Mouse (Mus musculus): ENCODE measurements at regions not wholly inside any gene's neighbourhood (a gene's known extent, or its start where the extent isn't known, plus 50 kb on each side); places are given as distances from the start of the nearest gene placed in this dataset.

- ATAC-seq (ENCODE audit: low read depth), result no peak
- no peaks in the 10 kb centered on the region for H3K36me3 ChIP-seq
- H3K4me3 ChIP-seq (replicated peaks), result no peak overlapping the region
- 71% methylated on average over 5 of the region's 5 CpGs for WGBS (ENCODE audit: insufficient replicate concordance)
- H3K27me3 ChIP-seq, result no peaks in the 10 kb centered on the region
- no peak overlapping the region for H3K4me2 ChIP-seq
- H3K9ac ChIP-seq, result no peak overlapping the region
- H3K9me3 ChIP-seq (replicated peaks), result peaks cover 5% of the 10 kb centered on the region; the same call in 1 of the 2 replicates
- no peaks in the 10 kb centered on the region for H3K4me1 ChIP-seq (replicated peaks)
- H3K27ac ChIP-seq, result no peak overlapping the region
- DNase-seq, result no peak
Observed at GRCm38 (mm10) chr13:32593131-32593530, 190.6 kb downstream of the Mylk4 start.

- Histone ChIP-seq H3K36me3 (no peaks in the 10 kb centered on the region), H3K9ac (no peak overlapping the region), H3K4me1 (replicated peaks) (no peaks in the 10 kb centered on the region), H3K4me3 (replicated peaks) (no peak overlapping the region), H3K27ac (no peak overlapping the region), H3K4me2 (no peak overlapping the region), H3K27me3 (no peaks in the 10 kb centered on the region), H3K9me3 (replicated peaks) (no peaks in the 10 kb centered on the region)
- DNase-seq (no peak), ATAC-seq (ENCODE audit: low read depth) (no peak)
Observed at GRCm38 (mm10) chr13:32581598-32581997, 202.2 kb downstream of the Mylk4 start.

GRCm38 (mm10) chr13:32567850-32568249 is 215.9 kb downstream of the Mylk4 start:
- H3K9me3 ChIP-seq (replicated peaks), result no peaks in the 10 kb centered on the region; the same call in 1 of the 2 replicates
- no peaks in the 10 kb centered on the region for H3K36me3 ChIP-seq
- H3K4me2 ChIP-seq, result no peak overlapping the region
- no peak overlapping the region for H3K27ac ChIP-seq
- ATAC-seq (ENCODE audit: low read depth), result no peak
- H3K4me3 ChIP-seq (replicated peaks), result no peak overlapping the region
- no peaks in the 10 kb centered on the region for H3K27me3 ChIP-seq
- H3K9ac ChIP-seq, result no peak overlapping the region
- DNase-seq, result no peak
- 58% methylated on average over 2 of the region's 2 CpGs for WGBS (ENCODE audit: insufficient replicate concordance)
- H3K4me1 ChIP-seq (replicated peaks), result no peaks in the 10 kb centered on the region

GRCm38 (mm10) chr13:32560666-32561065 is 222.1 kb upstream of the Gmds start:
- H3K4me3 ChIP-seq (replicated peaks), result no peak overlapping the region
- no peaks in the 10 kb centered on the region for H3K27me3 ChIP-seq
- H3K4me1 ChIP-seq (replicated peaks), result no peaks in the 10 kb centered on the region
- H3K36me3 ChIP-seq, result no peaks in the 10 kb centered on the region
- H3K27ac ChIP-seq, result no peak overlapping the region
- no peak overlapping the region for H3K4me2 ChIP-seq
- H3K9me3 ChIP-seq (replicated peaks), result no peaks in the 10 kb centered on the region
- no peak for DNase-seq
- H3K9ac ChIP-seq, result no peak overlapping the region
- no peak for ATAC-seq (ENCODE audit: low read depth)

GRCm38 (mm10) chr13:32556396-32556795 is 217.9 kb upstream of the Gmds start:
- ATAC-seq (ENCODE audit: low read depth) (no peak), DNase-seq (no peak)
- Histone ChIP-seq H3K36me3 (no peaks in the 10 kb centered on the region), H3K4me1 (replicated peaks) (no peaks in the 10 kb centered on the region), H3K4me3 (replicated peaks) (no peak overlapping the region), H3K4me2 (no peak overlapping the region), H3K27me3 (no peaks in the 10 kb centered on the region), H3K9me3 (replicated peaks) (no peaks in the 10 kb centered on the region), H3K9ac (no peak overlapping the region), H3K27ac (no peak overlapping the region)
- 71% methylated on average over 2 of the region's 2 CpGs for WGBS (ENCODE audit: insufficient replicate concordance)

- H3K4me3 ChIP-seq (replicated peaks), result no peak overlapping the region
- H3K36me3 ChIP-seq, result no peaks in the 10 kb centered on the region
- no peaks in the 10 kb centered on the region for H3K4me1 ChIP-seq (replicated peaks)
- H3K27me3 ChIP-seq, result no peaks in the 10 kb centered on the region
- H3K9ac ChIP-seq, result no peak overlapping the region
- H3K4me2 ChIP-seq, result no peak overlapping the region
- 76% methylated on average over 1 of the region's 1 CpGs for WGBS (ENCODE audit: insufficient replicate concordance)
- DNase-seq, result no peak
- no peak for ATAC-seq (ENCODE audit: low read depth)
- H3K27ac ChIP-seq, result no peak overlapping the region
- no peaks in the 10 kb centered on the region for H3K9me3 ChIP-seq (replicated peaks)
Observed at GRCm38 (mm10) chr13:32555064-32555463, 216.5 kb upstream of the Gmds start.

GRCm38 (mm10) chr13:32554601-32555000 is 216.1 kb upstream of the Gmds start:
- ATAC-seq (ENCODE audit: low read depth) (no peak), DNase-seq (no peak)
- Histone ChIP-seq H3K9ac (no peak overlapping the region), H3K4me3 (replicated peaks) (no peak overlapping the region), H3K27me3 (no peaks in the 10 kb centered on the region), H3K36me3 (no peaks in the 10 kb centered on the region), H3K4me1 (replicated peaks) (no peaks in the 10 kb centered on the region), H3K27ac (no peak overlapping the region), H3K4me2 (no peak overlapping the region), H3K9me3 (replicated peaks) (no peaks in the 10 kb centered on the region)
- 66% methylated on average over 3 of the region's 3 CpGs for WGBS (ENCODE audit: insufficient replicate concordance)

- no peak overlapping the region for H3K9ac ChIP-seq
- H3K4me3 ChIP-seq (replicated peaks), result no peak overlapping the region
- H3K36me3 ChIP-seq, result no peaks in the 10 kb centered on the region
- no peaks in the 10 kb centered on the region for H3K9me3 ChIP-seq (replicated peaks)
- no peak for DNase-seq
- H3K27me3 ChIP-seq, result no peaks in the 10 kb centered on the region
- no peak overlapping the region for H3K27ac ChIP-seq
- WGBS (ENCODE audit: insufficient replicate concordance), result 56% methylated on average over 4 of the region's 4 CpGs
- no peak for ATAC-seq (ENCODE audit: low read depth)
- H3K4me2 ChIP-seq, result no peak overlapping the region
- H3K4me1 ChIP-seq (replicated peaks), result no peaks in the 10 kb centered on the region
Observed at GRCm38 (mm10) chr13:32553136-32553535, 214.6 kb upstream of the Gmds start.

- Histone ChIP-seq H3K36me3 (no peaks in the 10 kb centered on the region), H3K27ac (no peak overlapping the region), H3K27me3 (no peaks in the 10 kb centered on the region), H3K4me3 (replicated peaks) (no peak overlapping the region), H3K9me3 (replicated peaks) (no peaks in the 10 kb centered on the region), H3K9ac (no peak overlapping the region), H3K4me2 (no peak overlapping the region), H3K4me1 (replicated peaks) (no peaks in the 10 kb centered on the region)
- DNase-seq (no peak), ATAC-seq (ENCODE audit: low read depth) (no peak)
- 66% methylated on average over 3 of the region's 3 CpGs for WGBS (ENCODE audit: insufficient replicate concordance)
Observed at GRCm38 (mm10) chr13:32550113-32550512, 211.6 kb upstream of the Gmds start.

- Histone ChIP-seq H3K4me3 (replicated peaks) (no peak overlapping the region), H3K9me3 (replicated peaks) (no peaks in the 10 kb centered on the region), H3K4me2 (no peak overlapping the region), H3K4me1 (replicated peaks) (no peaks in the 10 kb centered on the region), H3K9ac (no peak overlapping the region), H3K27me3 (no peaks in the 10 kb centered on the region), H3K27ac (no peak overlapping the region), H3K36me3 (no peaks in the 10 kb centered on the region)
- no peak for DNase-seq
- ATAC-seq (ENCODE audit: low read depth), result no peak
- WGBS (ENCODE audit: insufficient replicate concordance), result 54% methylated on average over 7 of the region's 7 CpGs
Observed at GRCm38 (mm10) chr13:32547126-32547525, 208.6 kb upstream of the Gmds start.

GRCm38 (mm10) chr13:32544986-32545740 is 206.6 kb upstream of the Gmds start:
- Histone ChIP-seq H3K9me3 (replicated peaks) (no peaks in the 10 kb centered on the region), H3K27ac (no peak overlapping the region), H3K36me3 (no peaks in the 10 kb centered on the region), H3K27me3 (no peaks in the 10 kb centered on the region), H3K4me3 (replicated peaks) (no peak overlapping the region), H3K9ac (no peak overlapping the region), H3K4me2 (no peak overlapping the region), H3K4me1 (replicated peaks) (no peaks in the 10 kb centered on the region)
- ATAC-seq (ENCODE audit: low read depth) (no peak), DNase-seq (no peak)
- WGBS (ENCODE audit: insufficient replicate concordance), result 32% methylated on average over 7 of the region's 7 CpGs

- H3K4me3 ChIP-seq (replicated peaks), result no peak overlapping the region
- 80% methylated on average over 1 of the region's 1 CpGs for WGBS (ENCODE audit: insufficient replicate concordance)
- H3K4me2 ChIP-seq, result no peak overlapping the region
- no peak for DNase-seq
- ATAC-seq (ENCODE audit: low read depth), result no peak
- H3K4me1 ChIP-seq (replicated peaks), result no peaks in the 10 kb centered on the region
- H3K27ac ChIP-seq, result no peak overlapping the region
- no peaks in the 10 kb centered on the region for H3K36me3 ChIP-seq
- no peaks in the 10 kb centered on the region for H3K9me3 ChIP-seq (replicated peaks)
- no peak overlapping the region for H3K9ac ChIP-seq
- no peaks in the 10 kb centered on the region for H3K27me3 ChIP-seq
Observed at GRCm38 (mm10) chr13:32541611-32542010, 203.1 kb upstream of the Gmds start.

All from liver, embryonic 13.5 days (tissue).